Mouse (Mus musculus) T-helper 17 cell (primary cell): ENCODE data around the gene Ccdc170.
"Not testable (repeated sequence)": the region's sequence is repeated elsewhere in the genome, so short reads cannot be mapped to it uniquely, and the experiment has no call there.

ENCODE experiments used
- in situ Hi-C, 2 experiments: fragments of 300-600 bp; cut with MboI, MseI; formaldehyde crosslinking; loops; 1 replicate in 1 of 2; 2 replicates in 1 of 2; pipeline ENCODE4 v1.15.1; 2025; ENCODE audit warnings: high pct_unique_total_duplicates in 2 of 2

Gene Ccdc170

DNA sequence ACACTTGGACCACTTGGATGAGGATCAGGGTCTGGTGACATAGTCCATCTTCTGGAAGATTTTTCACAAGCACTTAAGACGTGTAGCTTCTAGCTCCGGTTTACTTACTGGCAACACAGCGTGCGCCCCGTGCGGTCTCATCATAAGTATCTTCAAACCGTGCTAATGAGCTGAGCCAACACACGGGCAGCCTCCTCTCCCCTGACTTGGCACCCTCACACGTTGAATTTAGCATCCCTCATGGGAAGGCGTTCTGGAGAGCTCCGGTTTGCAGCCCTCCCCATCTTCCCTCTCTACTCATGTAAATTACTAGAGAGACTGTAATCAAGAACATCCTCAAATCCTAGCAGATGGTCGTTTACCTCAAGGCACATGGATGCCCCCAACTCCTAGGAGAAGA lies 116.6 kb downstream of the Ccdc170 start:
- in situ Hi-C loops = loop anchor here in 1 of 2 experiments (5.0 kb wide), 1 partner anchor 58 kb away; no protein-coding TSS in a partner anchor

GRCm38 (mm10) chr10:4599591-4599990 lies 117.3 kb downstream of the Ccdc170 start:
- in situ Hi-C loops = loop anchor here in 1 of 2 experiments (5.0 kb wide), 1 partner anchor 58 kb away; no protein-coding TSS in a partner anchor

GRCm38 (mm10) chr10:4600796-4601474 lies 118.6 kb downstream of the Ccdc170 start:
- in situ Hi-C loops = no loop called here

GRCm38 (mm10) chr10:4601612-4602011 lies 119.3 kb downstream of the Ccdc170 start:
- in situ Hi-C loops = not testable (repeated sequence)

DNA sequence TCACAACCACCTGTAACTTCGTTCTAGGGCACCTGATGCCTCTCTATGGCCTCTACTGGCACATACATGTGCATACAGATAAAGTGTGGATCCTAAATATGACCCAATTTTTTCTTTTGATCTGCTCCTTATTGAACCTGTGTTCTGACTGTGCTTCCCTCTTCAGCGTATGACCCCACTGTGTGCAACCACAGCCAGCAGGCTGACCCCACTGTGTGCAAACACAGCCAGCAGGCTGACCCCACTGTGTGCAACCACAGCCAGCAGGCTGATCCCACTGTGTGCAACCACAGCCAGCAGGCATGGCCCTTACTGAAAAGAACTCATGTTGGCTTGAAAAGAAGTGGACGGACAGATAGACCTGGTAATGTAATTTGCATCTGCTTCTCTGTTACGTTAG lies 120.2 kb downstream of the Ccdc170 start:
- in situ Hi-C loops = no loop called here

- in situ Hi-C loops = no loop called here
Observed at GRCm38 (mm10) chr10:4604527-4605209, 122.4 kb downstream of the Ccdc170 start.

DNA sequence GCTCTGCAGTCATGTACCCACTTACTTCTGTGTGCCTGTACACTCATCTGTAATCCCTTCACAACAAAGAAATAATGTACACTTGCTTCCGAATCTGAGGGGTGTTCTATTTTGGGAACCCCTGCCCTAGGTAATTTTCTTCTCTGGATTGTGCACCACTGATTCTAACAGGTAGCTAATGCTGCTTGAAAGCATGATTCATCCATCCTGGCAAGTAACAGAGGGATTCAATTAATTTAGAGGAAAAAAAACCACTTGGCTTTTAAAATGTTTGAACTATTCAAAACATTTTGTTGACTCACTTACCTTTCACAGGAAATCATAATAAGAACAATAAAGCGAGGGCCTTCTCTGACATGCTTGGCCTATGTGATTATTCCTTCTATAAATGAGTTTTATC lies 127.9 kb downstream of the Ccdc170 start:
- in situ Hi-C loops = no loop called here

DNA sequence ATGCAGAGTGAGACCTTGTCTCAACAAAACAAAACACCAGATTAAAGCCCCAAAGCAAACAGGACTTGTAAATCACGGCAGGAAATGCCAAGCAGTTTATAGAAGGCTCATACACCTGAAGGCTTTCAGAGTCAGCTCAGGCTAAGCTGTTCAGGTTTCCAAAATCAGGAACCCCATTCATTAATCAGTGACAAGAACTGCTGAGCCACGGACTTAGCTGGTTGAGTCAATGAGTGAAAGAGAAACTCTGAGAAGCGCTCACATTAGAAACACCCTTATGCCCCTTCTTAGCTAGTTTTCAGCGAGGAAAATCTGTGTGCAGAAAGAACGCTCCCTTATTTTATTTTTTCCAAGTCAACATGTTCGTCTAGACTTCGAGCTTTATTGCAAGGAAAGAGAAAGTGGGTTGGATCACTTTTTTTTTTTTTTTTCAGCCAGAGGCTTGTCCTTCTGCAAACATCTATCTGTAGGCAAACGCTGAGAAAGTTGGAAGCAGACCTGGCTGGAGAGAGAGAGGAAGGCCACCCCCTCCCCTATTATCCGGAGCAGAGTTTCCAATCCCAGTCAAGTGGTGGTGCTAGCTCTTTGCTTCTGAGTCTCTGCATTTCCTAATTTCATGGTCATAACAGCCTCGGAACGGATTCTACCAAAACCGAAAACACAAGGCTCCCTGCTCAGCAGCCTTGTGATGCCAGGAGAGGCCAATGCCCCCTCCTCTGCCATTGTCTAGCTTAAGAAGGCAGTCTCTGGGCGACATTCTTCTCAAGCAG lies 129.3 kb downstream of the Ccdc170 start, which contains the start of gene Esr1:
TSS of gene Esr1 (plus strand) at position 208 of the 770 bp plus-strand sequence.
- in situ Hi-C loops = no loop called here
